Mouse (Mus musculus) neural tube, embryonic 12.5 days (tissue): ENCODE measurements at regions not wholly inside any gene's neighbourhood (a gene's known extent, or its start where the extent isn't known, plus 50 kb on each side); places are given as distances from the start of the nearest gene placed in this dataset.

Experiments
- ATAC-seq: fragments of 200-750 bp; cut with Nextera tagmentation; 2 replicates; pipeline ENCODE4 v1.8.0; 2017; ENCODE audit warnings: low read depth, mild to moderate bottlenecking, moderate TSS enrichment, moderate library complexity; ENCODE audit not compliant: low FRiP score
- H3K27ac ChIP-seq: fragments of 300-500 bp; sonication (generic); 2 replicates; pipeline ENCODE4 v1.5.1; 2016
- H3K27me3 ChIP-seq: fragments of 300-500 bp; sonication (generic); replicated peaks from 2 replicates; pipeline ENCODE4 v1.6.1; 2016; ENCODE audit warnings: mild to moderate bottlenecking
- H3K36me3 ChIP-seq: fragments of 300-500 bp; sonication (generic); 2 replicates; pipeline ENCODE4 v1.6.1; 2016; ENCODE audit warnings: mild to moderate bottlenecking
- H3K4me1 ChIP-seq: fragments of 300-500 bp; sonication (generic); 2 replicates; pipeline ENCODE4 v1.6.1; 2016
- H3K4me2 ChIP-seq: fragments of 300-500 bp; sonication (generic); replicated peaks from 2 replicates; pipeline ENCODE4 v1.6.1; 2016; ENCODE audit warnings: mild to moderate bottlenecking
- H3K4me3 ChIP-seq: fragments of 300-500 bp; sonication (generic); 2 replicates; pipeline ENCODE4 v1.5.1; 2016
- H3K9ac ChIP-seq: fragments of 300-500 bp; sonication (generic); 2 replicates; pipeline ENCODE4 v1.6.1; 2016; ENCODE audit warnings: mild to moderate bottlenecking
- H3K9me3 ChIP-seq: fragments of 300-500 bp; sonication (generic); 2 replicates; pipeline ENCODE4 v1.6.1; 2016; ENCODE audit warnings: mild to moderate bottlenecking
- WGBS: fragments of 180-500 bp; shearing (Covaris S2); methylation state at CpG from one replicate; pipeline ENCODE4 v1.1.7; 2016; 5-methylcytosine and 5-hydroxymethylcytosine counted together

DNA sequence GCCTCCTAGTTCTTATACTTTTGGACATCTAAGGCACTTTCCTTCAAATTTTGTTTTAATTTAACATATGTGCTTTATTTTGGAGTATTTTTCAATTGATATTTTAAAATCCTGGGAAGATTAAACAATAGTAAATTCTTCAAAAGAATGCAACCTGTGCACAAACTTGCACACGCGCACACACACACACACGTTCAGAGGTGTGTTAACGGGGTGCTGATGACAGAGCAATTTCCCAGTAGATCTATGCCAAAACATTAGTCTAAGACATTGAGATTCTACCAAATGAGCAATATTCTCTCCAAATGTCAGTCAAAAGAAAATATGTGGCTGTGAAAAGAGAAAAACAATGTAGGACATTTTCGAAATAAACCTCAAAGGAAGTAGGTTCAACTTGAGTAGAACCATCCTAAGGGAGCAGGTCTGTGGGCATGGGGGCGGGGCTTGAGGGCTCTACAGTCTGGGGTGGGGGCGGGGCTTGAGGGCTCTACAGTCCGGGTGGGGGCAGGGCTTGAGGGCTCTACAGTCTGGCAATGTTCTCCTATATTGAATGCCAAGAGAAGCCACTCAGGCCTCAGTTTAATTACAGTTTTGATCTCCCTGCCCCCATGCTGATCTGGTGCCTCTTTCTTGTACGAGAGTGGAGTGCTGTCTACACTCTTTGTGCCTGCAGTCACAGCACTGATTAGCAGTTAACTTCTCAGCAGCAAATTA, 157.0 kb downstream of the Qdpr start:
- Histone ChIP-seq H3K4me1 (no peaks in the 10 kb centered on the region), H3K4me3 (no peak overlapping the region), H3K27me3 (no peaks in the 10 kb centered on the region), H3K4me2 (no peak overlapping the region), H3K27ac (no peak overlapping the region), H3K36me3 (no peaks in the 10 kb centered on the region), H3K9me3 (no peaks in the 10 kb centered on the region), H3K9ac (no peak overlapping the region)
- 75% methylated on average over 9 of the region's 9 CpGs for WGBS
- no peak for ATAC-seq

DNA sequence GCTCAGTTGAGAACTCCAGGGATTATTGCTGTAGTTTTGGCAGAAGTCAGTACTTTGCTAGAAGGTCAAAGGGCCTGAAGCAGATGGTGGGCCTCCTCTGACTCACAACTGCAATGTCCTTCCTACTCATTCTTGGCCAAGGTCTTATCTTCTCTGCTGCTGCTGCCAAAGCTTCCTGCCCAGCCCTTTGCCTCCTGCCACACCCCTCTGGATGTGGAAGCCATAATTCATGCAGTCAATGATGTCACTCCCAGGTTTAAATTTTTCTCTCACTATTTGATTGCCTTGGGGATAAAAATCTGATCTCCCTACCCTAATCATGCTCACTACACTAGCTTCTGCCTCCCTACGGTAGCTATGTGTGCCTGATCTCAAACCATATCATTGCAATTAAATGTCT, 157.7 kb downstream of the Qdpr start:
- no peak overlapping the region for H3K4me2 ChIP-seq
- no peaks in the 10 kb centered on the region for H3K9me3 ChIP-seq
- WGBS = 82% methylated on average over 1 of the region's 1 CpGs
- no peaks in the 10 kb centered on the region for H3K27me3 ChIP-seq
- no peaks in the 10 kb centered on the region for H3K36me3 ChIP-seq
- ATAC-seq = no peak
- no peak overlapping the region for H3K9ac ChIP-seq
- H3K4me3 ChIP-seq = no peak overlapping the region
- H3K27ac ChIP-seq = no peak overlapping the region
- H3K4me1 ChIP-seq = no peaks in the 10 kb centered on the region

DNA sequence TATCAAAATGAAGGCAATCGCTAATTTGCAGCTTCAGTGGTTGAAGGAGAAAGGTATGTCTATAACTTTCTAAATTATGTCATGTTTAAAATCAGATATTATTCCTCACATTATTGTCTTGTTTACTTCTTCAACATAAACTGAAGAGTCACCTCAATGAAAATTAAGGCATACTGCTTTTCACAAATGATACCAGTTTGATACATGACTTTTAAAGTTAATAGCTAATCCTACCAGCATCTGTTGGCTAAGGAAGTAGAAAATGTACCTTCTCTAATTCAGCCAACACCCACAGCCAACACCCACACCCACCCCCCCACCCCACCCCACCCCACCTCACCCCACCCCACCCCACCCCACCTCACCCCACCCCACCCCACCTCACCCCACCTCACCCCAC, 158.3 kb downstream of the Qdpr start:
- H3K4me3 ChIP-seq = no peak overlapping the region
- no peak overlapping the region for H3K27ac ChIP-seq
- H3K4me1 ChIP-seq = no peaks in the 10 kb centered on the region
- 97% methylated on average over 1 of the region's 1 CpGs for WGBS
- no peak overlapping the region for H3K9ac ChIP-seq
- no peak for ATAC-seq
- no peak overlapping the region for H3K4me2 ChIP-seq
- no peaks in the 10 kb centered on the region for H3K36me3 ChIP-seq
- no peaks in the 10 kb centered on the region for H3K9me3 ChIP-seq
- no peaks in the 10 kb centered on the region for H3K27me3 ChIP-seq

DNA sequence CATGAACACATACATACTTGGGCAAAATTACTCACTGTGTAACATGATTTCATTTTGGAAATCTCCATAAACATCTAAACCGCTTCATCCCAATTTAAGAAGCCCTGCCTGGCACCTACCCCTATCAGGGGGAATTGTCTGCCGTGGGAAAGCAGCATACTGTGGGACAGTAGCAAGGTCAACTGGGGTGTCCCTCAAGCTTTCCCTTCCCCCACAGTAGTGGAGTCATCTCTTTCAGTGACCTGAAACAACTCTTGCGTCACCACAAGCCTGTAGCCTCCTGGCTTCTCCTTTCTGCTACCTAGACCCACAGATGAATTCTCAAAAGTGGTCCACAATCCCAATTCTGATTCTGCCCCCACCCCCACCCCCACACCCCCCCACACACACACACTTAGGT, 158.8 kb downstream of the Qdpr start:
- Histone ChIP-seq H3K36me3 (no peaks in the 10 kb centered on the region), H3K27me3 (no peaks in the 10 kb centered on the region), H3K4me3 (no peak overlapping the region), H3K27ac (no peak overlapping the region), H3K4me2 (no peak overlapping the region), H3K4me1 (no peaks in the 10 kb centered on the region), H3K9ac (no peak overlapping the region), H3K9me3 (no peaks in the 10 kb centered on the region)
- ATAC-seq = no peak
- 92% methylated on average over 3 of the region's 3 CpGs for WGBS

DNA sequence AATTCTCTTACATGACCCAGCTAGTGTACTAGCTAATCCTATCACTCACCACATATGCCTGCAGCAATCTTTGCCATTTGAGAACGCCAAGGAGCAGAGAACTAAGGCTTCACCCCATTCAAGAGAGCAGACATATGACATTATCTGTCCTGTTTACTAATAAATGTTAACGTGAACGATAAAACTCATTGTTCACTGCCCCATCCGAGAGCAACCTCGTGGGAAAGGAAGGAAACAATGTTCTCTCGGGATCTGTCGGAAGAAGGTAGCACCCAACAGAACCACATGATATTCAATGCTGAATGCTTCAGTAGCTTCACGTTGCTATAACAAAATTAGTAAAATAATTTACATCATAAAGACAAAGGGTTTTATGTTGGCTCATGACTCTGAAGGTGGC, 163.6 kb downstream of the Qdpr start:
- no peak for ATAC-seq
- Histone ChIP-seq H3K4me1 (peaks cover 12% of the 10 kb centered on the region), H3K36me3 (no peaks in the 10 kb centered on the region), H3K4me3 (no peak overlapping the region), H3K27me3 (no peaks in the 10 kb centered on the region; the same call in 1 of the 2 replicates), H3K4me2 (no peak overlapping the region), H3K27ac (no peak overlapping the region), H3K9me3 (no peaks in the 10 kb centered on the region), H3K9ac (no peak overlapping the region)
- 90% methylated on average over 8 of the region's 8 CpGs for WGBS

DNA sequence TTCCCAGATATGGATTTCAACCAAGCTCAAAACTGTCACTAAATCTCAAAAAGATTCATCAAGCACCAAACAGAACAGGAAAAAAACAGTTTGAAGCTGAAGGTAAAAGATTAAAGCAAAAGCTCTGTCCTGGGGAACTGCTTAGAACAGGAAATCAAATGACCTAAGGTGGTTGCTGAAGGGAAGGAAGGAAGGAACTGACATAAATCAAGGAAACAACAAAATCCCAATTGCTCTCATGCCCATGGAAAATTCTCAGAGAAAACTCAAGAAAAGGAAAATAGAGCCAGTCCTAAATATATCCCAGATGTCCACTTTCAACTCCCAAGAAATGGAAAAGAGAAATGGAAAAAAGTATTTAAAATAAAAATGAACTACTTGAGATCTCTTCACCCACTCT, 165.4 kb downstream of the Qdpr start:
- no peaks in the 10 kb centered on the region for H3K36me3 ChIP-seq
- H3K9ac ChIP-seq = no peak overlapping the region
- H3K4me1 ChIP-seq = peaks cover 12% of the 10 kb centered on the region
- no peak overlapping the region for H3K4me3 ChIP-seq
- no peaks in the 10 kb centered on the region for H3K9me3 ChIP-seq
- no peaks in the 10 kb centered on the region; the same call in 1 of the 2 replicates for H3K27me3 ChIP-seq
- H3K4me2 ChIP-seq = no peak overlapping the region
- ATAC-seq = no peak
- no peak overlapping the region for H3K27ac ChIP-seq

DNA sequence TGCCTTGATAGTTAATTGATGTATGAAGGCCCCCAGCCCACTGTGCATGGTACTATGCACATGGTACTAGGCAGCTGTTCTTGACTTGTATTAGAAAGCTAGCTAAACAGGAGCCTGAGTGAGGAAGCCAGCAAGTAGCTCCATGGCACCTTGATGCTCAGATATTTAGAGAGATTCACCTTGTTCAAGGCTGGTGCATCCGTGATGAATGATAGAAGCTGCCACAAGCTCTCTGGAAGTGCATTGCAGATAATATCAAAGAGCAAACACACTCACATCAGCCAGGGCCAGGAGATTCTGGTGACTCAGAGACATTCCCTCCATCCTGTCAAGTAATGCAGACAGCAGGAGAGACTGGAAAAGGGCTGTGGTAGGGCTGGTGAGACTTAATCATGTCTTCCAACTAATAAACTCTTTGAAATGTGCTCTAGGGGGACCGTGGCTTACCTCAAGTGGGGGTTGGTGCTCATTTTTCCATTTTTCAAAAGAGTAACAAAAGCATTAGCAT, 166.1 kb downstream of the Qdpr start:
- Histone ChIP-seq H3K27me3 (no peaks in the 10 kb centered on the region; the same call in 1 of the 2 replicates), H3K4me3 (no peak overlapping the region), H3K36me3 (no peaks in the 10 kb centered on the region), H3K9ac (no peak overlapping the region), H3K9me3 (no peaks in the 10 kb centered on the region), H3K4me2 (no peak overlapping the region), H3K27ac (no peak overlapping the region), H3K4me1 (peaks cover 12% of the 10 kb centered on the region)
- 50% methylated on average over 2 of the region's 2 CpGs for WGBS
- ATAC-seq = no peak

DNA sequence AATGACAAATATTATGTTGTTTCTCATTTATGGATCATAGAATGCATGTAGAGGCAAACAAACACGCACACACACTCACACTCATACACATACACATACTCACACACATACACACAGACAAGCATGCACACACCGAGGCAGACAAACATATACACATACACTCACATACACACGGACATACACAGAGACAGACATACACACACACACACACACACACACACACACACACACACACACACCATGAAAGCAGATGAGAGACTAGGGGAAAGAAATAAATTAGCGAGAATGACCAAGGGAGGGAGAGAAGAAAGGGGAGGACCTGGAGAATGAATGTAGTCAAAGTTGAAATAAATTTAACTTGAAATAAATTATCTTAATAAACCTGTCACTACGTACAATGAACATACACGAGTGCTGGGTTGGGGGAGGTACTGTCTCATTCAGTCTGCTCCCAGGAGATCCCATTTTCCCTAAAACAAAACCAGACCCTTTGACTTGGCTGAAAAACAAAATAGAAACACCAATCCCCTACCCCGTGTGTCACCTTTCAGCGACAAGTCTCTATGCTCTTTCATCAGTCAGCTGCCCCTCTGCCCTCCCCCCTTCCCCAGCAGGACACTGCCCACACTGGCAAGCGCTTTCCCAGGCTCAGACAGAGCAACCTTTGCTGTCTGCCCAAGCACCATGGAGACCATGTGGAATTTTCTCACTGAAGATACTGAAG, 167.7 kb downstream of the Qdpr start:
- Histone ChIP-seq H3K4me3 (no peak overlapping the region), H3K27me3 (no peaks in the 10 kb centered on the region; the same call in 1 of the 2 replicates), H3K4me1 (peaks cover 12% of the 10 kb centered on the region), H3K27ac (no peak overlapping the region), H3K36me3 (no peaks in the 10 kb centered on the region), H3K9ac (no peak overlapping the region), H3K9me3 (no peaks in the 10 kb centered on the region), H3K4me2 (no peak overlapping the region)
- 13% methylated on average over 9 of the region's 9 CpGs for WGBS
- peak; percentile 97 for ATAC-seq

DNA sequence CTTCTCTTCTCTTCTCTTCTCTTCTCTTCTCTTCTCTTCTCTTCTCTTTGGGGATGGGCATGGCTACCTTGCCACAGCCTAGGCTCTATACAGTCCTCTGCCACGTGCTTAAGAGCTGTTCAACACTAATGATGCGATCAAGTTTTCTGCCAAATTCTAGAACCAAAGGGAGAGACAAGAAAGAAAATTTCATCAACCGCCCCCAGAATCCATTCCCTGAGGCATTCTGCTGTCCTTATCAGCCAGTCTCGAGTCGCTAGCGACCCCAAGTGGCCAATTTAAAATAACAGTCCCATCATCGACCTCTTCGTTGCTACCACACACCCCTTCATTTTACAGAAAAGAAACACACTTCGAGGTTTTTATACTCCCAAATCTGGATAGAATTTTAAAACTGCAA, 171.5 kb downstream of the Qdpr start:
- Histone ChIP-seq H3K9ac (no peak overlapping the region; the same call in 1 of the 2 replicates), H3K4me1 (peaks cover 12% of the 10 kb centered on the region), H3K9me3 (no peaks in the 10 kb centered on the region), H3K36me3 (no peaks in the 10 kb centered on the region), H3K27me3 (no peaks in the 10 kb centered on the region), H3K27ac (no peak overlapping the region), H3K4me2 (peak overlapping the region; percentile 56), H3K4me3 (no peak overlapping the region)
- WGBS = 1% methylated on average over 9 of the region's 9 CpGs
- ATAC-seq = no peak

DNA sequence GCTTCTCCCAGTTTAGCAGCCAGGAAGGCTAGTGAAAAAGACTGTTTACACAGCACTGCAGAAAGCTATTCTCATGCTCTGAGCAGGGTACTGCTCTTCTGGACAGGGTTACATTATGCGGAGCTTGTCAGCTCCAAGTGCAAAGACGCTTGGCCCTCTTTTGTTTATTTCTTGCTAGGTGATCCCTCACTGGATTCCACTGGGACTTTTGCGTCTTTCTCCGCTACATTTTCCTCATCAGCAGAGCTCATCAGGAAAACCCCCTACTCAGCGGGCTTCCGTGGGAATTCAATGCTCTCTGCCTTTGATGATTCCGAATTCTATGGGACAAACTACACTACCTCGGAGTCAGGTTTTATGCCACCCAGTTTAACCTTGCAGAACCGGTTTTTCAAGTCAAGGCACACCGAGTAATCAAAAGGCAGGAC, 172.0 kb downstream of the Qdpr start:
- Histone ChIP-seq H3K9ac (peak overlapping the region; percentile 22), H3K27ac (no peak overlapping the region), H3K27me3 (no peaks in the 10 kb centered on the region), H3K9me3 (no peaks in the 10 kb centered on the region), H3K4me3 (peak overlapping the region; percentile 15; the same call in 1 of the 2 replicates), H3K4me1 (peaks cover 7% of the 10 kb centered on the region), H3K36me3 (no peaks in the 10 kb centered on the region), H3K4me2 (peak overlapping the region; percentile 56)
- WGBS = 2% methylated on average over 10 of the region's 10 CpGs
- no peak for ATAC-seq

DNA sequence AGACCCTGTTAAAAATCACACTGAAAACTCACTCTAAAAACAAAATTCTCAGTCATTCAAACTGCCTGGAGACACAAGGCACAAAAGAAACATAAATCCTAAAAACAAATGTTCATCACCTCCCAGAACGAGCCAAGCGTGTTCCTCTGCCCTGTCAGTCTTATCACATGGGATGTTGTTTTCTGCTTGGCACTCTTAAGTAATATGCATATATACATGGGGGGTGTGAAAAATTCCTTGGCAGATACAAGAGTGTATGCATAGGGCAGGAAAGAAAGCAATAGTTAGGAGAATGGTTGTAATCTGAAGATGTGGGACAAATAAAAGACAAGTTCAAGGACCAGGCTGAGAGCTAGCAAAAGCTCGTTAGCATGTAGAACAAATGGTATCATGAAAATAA, 179.4 kb downstream of the Qdpr start:
- Histone ChIP-seq H3K27ac (no peak overlapping the region), H3K27me3 (no peaks in the 10 kb centered on the region), H3K36me3 (no peaks in the 10 kb centered on the region), H3K4me3 (no peak overlapping the region), H3K4me2 (no peak overlapping the region), H3K4me1 (no peaks in the 10 kb centered on the region), H3K9ac (no peak overlapping the region), H3K9me3 (no peaks in the 10 kb centered on the region)
- ATAC-seq = no peak
- WGBS = 84% methylated on average over 3 of the region's 3 CpGs

DNA sequence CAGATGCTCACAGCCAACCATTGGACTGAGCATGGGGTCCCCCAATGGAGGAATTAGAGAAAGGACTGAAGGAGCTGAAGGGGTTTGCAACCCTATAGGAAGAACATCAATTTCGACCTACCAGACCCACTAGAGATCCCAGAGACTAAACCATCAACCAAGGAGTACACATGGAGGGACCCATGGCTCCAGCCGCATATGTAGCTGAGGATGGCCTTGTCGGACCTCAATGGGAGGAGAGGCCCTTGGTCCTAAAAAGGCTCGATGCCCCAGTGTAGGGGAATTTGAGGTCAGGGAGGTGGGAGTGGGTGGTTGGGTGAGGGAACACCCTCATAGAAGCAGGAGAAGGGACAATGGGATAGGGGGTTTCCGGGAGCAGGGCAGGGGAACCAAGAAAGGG, 180.6 kb downstream of the Qdpr start:
- ATAC-seq = no peak
- Histone ChIP-seq H3K27me3 (no peaks in the 10 kb centered on the region), H3K9ac (no peak overlapping the region), H3K36me3 (no peaks in the 10 kb centered on the region), H3K27ac (no peak overlapping the region), H3K9me3 (no peaks in the 10 kb centered on the region), H3K4me3 (no peak overlapping the region), H3K4me2 (no peak overlapping the region), H3K4me1 (no peaks in the 10 kb centered on the region)
- WGBS = 81% methylated on average over 5 of the region's 5 CpGs
